Mouse (Mus musculus): ENCODE results near the gene Mical3. TPM values are rescaled to one million over a fixed set of nuclear protein-coding genes. Genes with fewer than 3 reads are reported as not detected.

Gene Mical3
- polyA plus RNA-seq, 1 experiment from 2014 or later = 11.8 TPM

- Histone ChIP-seq H3K9me3 (ENCODE audit: control insufficient read depth, low read length) (no peaks in the 10 kb centered on the region), H3K27me3 (ENCODE audit: control insufficient read depth, insufficient read depth, low read length) (no peaks in the 10 kb centered on the region), H3K4me2 (no peak overlapping the region), H3K9ac (ENCODE audit: low read length) (no peak overlapping the region), H3K36me3 (ENCODE audit: control insufficient read depth, insufficient read depth, low read length) (peaks cover 16% of the 10 kb centered on the region; the same call in 1 of the 2 replicates), H3K27ac (ENCODE audit: low read depth, low read length) (no peak overlapping the region), H3K4me3 (ENCODE audit: low read depth, low read length) (no peak overlapping the region), H3K4me1 (ENCODE audit: control insufficient read depth, insufficient read depth, low read length) (peaks cover 5% of the 10 kb centered on the region)
- 90% methylated on average over 7 of the region's 7 CpGs for WGBS
- DNase-seq (ENCODE audit: low spot score, missing footprints) (no peak), ATAC-seq (ENCODE audit: low FRiP score) (no peak)
Measured at GRCm38 (mm10) chr6:121031370-121031769, 99.4 kb downstream of the Mical3 start.

DNA sequence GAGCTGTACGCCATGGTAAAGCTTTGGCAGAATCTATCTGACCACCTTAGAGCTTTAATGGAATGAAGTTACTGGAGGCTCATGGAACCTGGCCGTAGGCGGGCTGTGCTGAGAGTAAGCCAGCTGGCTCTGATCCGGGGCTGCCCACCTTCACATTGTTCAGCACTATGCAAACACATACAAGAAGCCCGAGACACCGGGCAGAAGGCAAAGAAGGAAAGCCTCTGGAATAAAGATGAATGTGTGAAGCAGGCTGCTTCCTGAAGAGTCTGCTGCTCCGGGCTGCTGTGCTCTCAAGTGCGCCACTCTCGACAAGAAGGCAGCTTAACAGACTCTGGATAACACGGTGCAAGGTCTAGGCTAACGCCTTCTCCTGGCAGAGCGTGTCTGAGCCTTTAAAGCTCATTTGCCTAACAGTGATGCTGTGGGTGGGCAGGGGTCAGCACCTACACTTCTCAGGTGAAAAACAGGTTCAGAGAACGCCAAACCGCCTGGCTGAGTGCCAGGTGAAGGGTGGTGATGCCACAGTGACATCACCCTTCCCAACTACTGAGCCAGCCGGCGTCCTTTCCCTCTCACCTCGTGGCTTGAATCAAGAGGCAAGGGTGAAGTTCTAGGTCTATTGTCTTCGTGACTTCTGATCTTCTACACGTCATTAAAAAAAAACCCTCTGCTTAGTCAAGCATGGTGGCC, 100.8 kb downstream of the Mical3 start:
- no peak for ATAC-seq (ENCODE audit: low FRiP score)
- peaks cover 14% of the 10 kb centered on the region; the same call in 1 of the 2 replicates for H3K36me3 ChIP-seq (ENCODE audit: control insufficient read depth, insufficient read depth, low read length)
- H3K4me3 ChIP-seq (ENCODE audit: low read depth, low read length) = no peak overlapping the region
- H3K27me3 ChIP-seq (ENCODE audit: control insufficient read depth, insufficient read depth, low read length) = no peaks in the 10 kb centered on the region
- no peak overlapping the region for H3K9ac ChIP-seq (ENCODE audit: low read length)
- no peaks in the 10 kb centered on the region for H3K9me3 ChIP-seq (ENCODE audit: control insufficient read depth, low read length)
- peaks cover 6% of the 10 kb centered on the region for H3K4me1 ChIP-seq (ENCODE audit: control insufficient read depth, insufficient read depth, low read length)
- DNase-seq (ENCODE audit: low spot score, missing footprints) = no peak
- no peak overlapping the region for H3K4me2 ChIP-seq
- H3K27ac ChIP-seq (ENCODE audit: low read depth, low read length) = no peak overlapping the region
- 91% methylated on average over 19 of the region's 19 CpGs for WGBS

- H3K36me3 ChIP-seq (ENCODE audit: control insufficient read depth, insufficient read depth, low read length) = peaks cover 12% of the 10 kb centered on the region; the same call in 1 of the 2 replicates
- 96% methylated on average over 8 of the region's 8 CpGs for WGBS
- no peak overlapping the region for H3K27ac ChIP-seq (ENCODE audit: low read depth, low read length)
- no peak overlapping the region for H3K9ac ChIP-seq (ENCODE audit: low read length)
- ATAC-seq (ENCODE audit: low FRiP score) (no peak), DNase-seq (ENCODE audit: low spot score, missing footprints) (no peak)
- H3K9me3 ChIP-seq (ENCODE audit: control insufficient read depth, low read length) = no peaks in the 10 kb centered on the region
- H3K4me3 ChIP-seq (ENCODE audit: low read depth, low read length) = no peak overlapping the region
- H3K4me1 ChIP-seq (ENCODE audit: control insufficient read depth, insufficient read depth, low read length) = peaks cover 6% of the 10 kb centered on the region; the same call in 1 of the 2 replicates
- H3K27me3 ChIP-seq (ENCODE audit: control insufficient read depth, insufficient read depth, low read length) = no peaks in the 10 kb centered on the region
- H3K4me2 ChIP-seq = no peak overlapping the region
Measured at GRCm38 (mm10) chr6:121028514-121028913, 102.3 kb downstream of the Mical3 start.

GRCm38 (mm10) chr6:121027314-121027713, 103.5 kb downstream of the Mical3 start:
- Histone ChIP-seq H3K4me2 (no peak overlapping the region), H3K4me1 (ENCODE audit: control insufficient read depth, insufficient read depth, low read length) (peaks cover 6% of the 10 kb centered on the region; the same call in 1 of the 2 replicates), H3K4me3 (ENCODE audit: low read depth, low read length) (no peak overlapping the region), H3K27ac (ENCODE audit: low read depth, low read length) (no peak overlapping the region), H3K27me3 (ENCODE audit: control insufficient read depth, insufficient read depth, low read length) (no peaks in the 10 kb centered on the region), H3K36me3 (ENCODE audit: control insufficient read depth, insufficient read depth, low read length) (peaks cover 7% of the 10 kb centered on the region; the same call in 1 of the 2 replicates), H3K9me3 (ENCODE audit: control insufficient read depth, low read length) (no peaks in the 10 kb centered on the region), H3K9ac (ENCODE audit: low read length) (no peak overlapping the region)
- WGBS = 56% methylated on average over 5 of the region's 5 CpGs
- no peak for ATAC-seq (ENCODE audit: low FRiP score)
- no peak for DNase-seq (ENCODE audit: low spot score, missing footprints)

- Histone ChIP-seq H3K27me3 (ENCODE audit: control insufficient read depth, insufficient read depth, low read length) (no peaks in the 10 kb centered on the region), H3K4me3 (ENCODE audit: low read depth, low read length) (no peak overlapping the region), H3K4me1 (ENCODE audit: control insufficient read depth, insufficient read depth, low read length) (peaks cover 6% of the 10 kb centered on the region; the same call in 1 of the 2 replicates), H3K36me3 (ENCODE audit: control insufficient read depth, insufficient read depth, low read length) (peaks cover 5% of the 10 kb centered on the region; the same call in 1 of the 2 replicates), H3K9me3 (ENCODE audit: control insufficient read depth, low read length) (no peaks in the 10 kb centered on the region), H3K27ac (ENCODE audit: low read depth, low read length) (no peak overlapping the region), H3K4me2 (no peak overlapping the region), H3K9ac (ENCODE audit: low read length) (no peak overlapping the region)
- 81% methylated on average over 7 of the region's 7 CpGs for WGBS
- DNase-seq (ENCODE audit: low spot score, missing footprints) (no peak), ATAC-seq (ENCODE audit: low FRiP score) (no peak)
Measured at GRCm38 (mm10) chr6:121026866-121027265, 103.9 kb downstream of the Mical3 start.

DNA sequence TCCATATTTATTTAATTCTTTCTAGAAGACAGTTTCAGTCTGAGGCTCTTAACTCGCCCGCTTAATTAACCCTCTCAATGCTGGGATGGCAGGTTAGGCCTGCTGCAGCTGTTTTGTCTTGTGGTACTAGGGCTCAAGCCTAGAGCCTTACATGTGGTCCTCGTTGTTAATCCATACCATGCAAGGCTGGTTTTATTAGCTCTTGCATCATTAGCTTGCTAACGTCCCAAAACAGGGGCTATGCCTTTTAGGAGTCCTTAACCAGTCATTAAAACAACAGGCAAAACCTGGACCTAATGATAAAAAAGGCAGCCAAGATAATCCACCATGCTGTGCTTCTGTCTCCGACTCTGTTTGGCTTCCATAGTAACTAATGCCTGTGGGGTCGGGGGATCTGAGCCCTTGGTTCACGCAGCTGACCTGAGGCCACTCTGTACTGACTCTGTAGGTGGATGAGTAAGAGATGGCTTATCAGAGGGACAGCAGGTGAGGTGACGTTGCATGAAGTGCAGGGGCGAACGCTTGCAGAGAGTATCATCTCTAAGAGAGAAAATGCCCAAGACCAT, 104.7 kb downstream of the Mical3 start:
- no peaks in the 10 kb centered on the region for H3K27me3 ChIP-seq (ENCODE audit: control insufficient read depth, insufficient read depth, low read length)
- H3K9me3 ChIP-seq (ENCODE audit: control insufficient read depth, low read length) = no peaks in the 10 kb centered on the region
- H3K27ac ChIP-seq (ENCODE audit: low read depth, low read length) = no peak overlapping the region
- WGBS = 45% methylated on average over 10 of the region's 10 CpGs
- no peak overlapping the region for H3K9ac ChIP-seq (ENCODE audit: low read length)
- no peak overlapping the region for H3K4me2 ChIP-seq
- peaks cover 8% of the 10 kb centered on the region; the same call in 1 of the 2 replicates for H3K36me3 ChIP-seq (ENCODE audit: control insufficient read depth, insufficient read depth, low read length)
- no peak for ATAC-seq (ENCODE audit: low FRiP score)
- H3K4me3 ChIP-seq (ENCODE audit: low read depth, low read length) = no peak overlapping the region
- H3K4me1 ChIP-seq (ENCODE audit: control insufficient read depth, insufficient read depth, low read length) = peaks cover 6% of the 10 kb centered on the region; the same call in 1 of the 2 replicates
- no peak for DNase-seq (ENCODE audit: low spot score, missing footprints)

DNA sequence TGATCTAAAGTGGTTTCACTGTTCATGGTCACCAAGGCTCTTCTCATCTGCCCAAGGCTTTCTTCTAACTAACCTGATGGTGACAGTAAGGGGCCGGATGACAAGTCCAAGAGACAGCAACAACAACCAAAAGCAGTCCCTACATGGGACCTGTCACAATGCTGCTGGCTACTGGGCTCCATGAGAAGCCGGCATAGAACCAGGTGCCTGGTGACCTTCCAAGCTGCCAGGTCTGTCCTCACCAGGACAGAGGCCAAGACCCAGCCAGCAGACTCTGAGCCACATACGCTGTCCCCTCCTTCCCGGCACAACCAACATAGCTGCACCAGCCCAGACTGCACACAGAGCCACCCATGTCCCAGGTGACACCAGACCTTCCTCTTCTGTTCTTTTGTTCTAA, 112.7 kb downstream of the Mical3 start:
- Histone ChIP-seq H3K9ac (ENCODE audit: low read length) (no peak overlapping the region), H3K36me3 (ENCODE audit: control insufficient read depth, insufficient read depth, low read length) (peaks cover 7% of the 10 kb centered on the region; the same call in 1 of the 2 replicates), H3K27ac (ENCODE audit: low read depth, low read length) (no peak overlapping the region), H3K4me2 (no peak overlapping the region), H3K27me3 (ENCODE audit: control insufficient read depth, insufficient read depth, low read length) (no peaks in the 10 kb centered on the region), H3K4me3 (ENCODE audit: low read depth, low read length) (no peak overlapping the region), H3K9me3 (ENCODE audit: control insufficient read depth, low read length) (no peaks in the 10 kb centered on the region), H3K4me1 (ENCODE audit: control insufficient read depth, insufficient read depth, low read length) (no peaks in the 10 kb centered on the region)
- 91% methylated on average over 4 of the region's 4 CpGs for WGBS
- ATAC-seq (ENCODE audit: low FRiP score) = no peak
- no peak for DNase-seq (ENCODE audit: low spot score, missing footprints)

DNA sequence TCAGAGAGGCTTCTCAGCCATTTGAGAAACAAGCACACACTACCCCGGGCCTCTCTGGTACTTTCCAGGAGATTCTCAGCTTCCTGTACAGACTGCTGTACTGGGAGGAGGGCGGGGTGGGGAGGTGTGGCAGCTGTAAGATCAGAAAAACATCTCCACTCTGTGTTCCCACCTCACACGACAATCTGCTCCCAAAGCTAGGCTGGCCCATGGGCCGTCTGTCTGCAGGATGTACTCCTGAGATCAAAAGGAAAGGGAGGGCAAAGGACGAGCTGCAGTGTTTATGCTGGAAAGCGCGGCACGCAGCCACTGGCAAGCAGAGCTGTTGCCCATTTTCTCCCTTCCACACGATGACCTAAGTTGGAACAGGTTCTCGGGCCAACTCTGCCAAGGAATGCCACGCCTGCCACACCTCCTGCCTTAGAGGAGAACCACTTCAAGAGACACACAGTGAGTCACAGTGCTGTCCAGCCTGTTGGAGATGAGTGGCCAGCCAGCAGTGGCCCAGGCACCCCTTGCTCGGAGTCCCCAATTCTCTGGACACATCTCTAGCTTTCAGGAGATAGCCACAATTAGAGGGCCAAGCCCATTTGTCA, 113.3 kb downstream of the Mical3 start:
- Histone ChIP-seq H3K27me3 (ENCODE audit: control insufficient read depth, insufficient read depth, low read length) (no peaks in the 10 kb centered on the region), H3K4me1 (ENCODE audit: control insufficient read depth, insufficient read depth, low read length) (no peaks in the 10 kb centered on the region), H3K36me3 (ENCODE audit: control insufficient read depth, insufficient read depth, low read length) (peaks cover 7% of the 10 kb centered on the region; the same call in 1 of the 2 replicates), H3K9me3 (ENCODE audit: control insufficient read depth, low read length) (no peaks in the 10 kb centered on the region), H3K4me2 (no peak overlapping the region), H3K9ac (ENCODE audit: low read length) (no peak overlapping the region), H3K27ac (ENCODE audit: low read depth, low read length) (no peak overlapping the region), H3K4me3 (ENCODE audit: low read depth, low read length) (no peak overlapping the region)
- DNase-seq (ENCODE audit: low spot score, missing footprints) (no peak), ATAC-seq (ENCODE audit: low FRiP score) (no peak)
- WGBS = 79% methylated on average over 12 of the region's 12 CpGs

- Histone ChIP-seq H3K27ac (ENCODE audit: low read depth, low read length) (no peak overlapping the region), H3K4me1 (ENCODE audit: control insufficient read depth, insufficient read depth, low read length) (no peaks in the 10 kb centered on the region), H3K9me3 (ENCODE audit: control insufficient read depth, low read length) (no peaks in the 10 kb centered on the region), H3K9ac (ENCODE audit: low read length) (no peak overlapping the region), H3K4me2 (no peak overlapping the region), H3K36me3 (ENCODE audit: control insufficient read depth, insufficient read depth, low read length) (peaks cover 4% of the 10 kb centered on the region; the same call in 1 of the 2 replicates), H3K27me3 (ENCODE audit: control insufficient read depth, insufficient read depth, low read length) (no peaks in the 10 kb centered on the region), H3K4me3 (ENCODE audit: low read depth, low read length) (no peak overlapping the region)
- no peak for ATAC-seq (ENCODE audit: low FRiP score)
- DNase-seq (ENCODE audit: low spot score, missing footprints) = no peak
- 92% methylated on average over 5 of the region's 5 CpGs for WGBS
Measured at GRCm38 (mm10) chr6:121016097-121016496, 114.7 kb downstream of the Mical3 start.

Measured in midbrain, embryonic 11.5 days (tissue).